Mouse (Mus musculus) CD4-positive, CD25-positive, alpha-beta regulatory T cell, adult 2 months (primary cell): Measurements from ENCODE around the gene Lyrm1.

Source experiments
- DNase-seq: peaks from one replicate; pipeline ENCODE4 v3.0.0-alpha.2; 2012; ENCODE audit warnings: low read depth, low spot score

The Lyrm1 gene

DNA sequence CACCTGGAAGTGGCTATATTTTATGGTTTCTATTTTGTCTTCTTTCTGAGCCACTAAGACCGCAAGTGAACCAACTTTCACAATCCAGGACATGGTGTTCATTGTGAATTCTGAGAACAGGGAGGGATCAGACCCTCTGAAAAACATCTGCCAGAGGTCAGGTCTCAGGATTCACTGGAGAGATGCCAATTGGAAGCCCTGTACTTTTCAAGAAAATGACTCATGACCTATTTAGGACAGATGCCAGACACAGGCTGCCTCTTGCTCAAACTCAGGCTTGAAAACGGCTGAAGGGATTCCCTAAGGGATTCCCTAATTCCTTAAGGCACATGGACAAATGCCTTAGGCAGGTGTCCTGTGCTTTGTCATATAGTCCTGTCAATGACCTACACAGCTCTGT lies 65.4 kb downstream of the Lyrm1 start:
- DNase-seq: no peak

GRCm38 (mm10) chr7:119965205-119965604 lies 69.5 kb downstream of the Lyrm1 start:
- no peak for DNase-seq

GRCm38 (mm10) chr7:119965651-119966395 lies 70.2 kb downstream of the Lyrm1 start:
- DNase-seq: no peak

- no peak for DNase-seq
Measured at GRCm38 (mm10) chr7:119969320-119969719, 73.7 kb downstream of the Lyrm1 start.

DNA sequence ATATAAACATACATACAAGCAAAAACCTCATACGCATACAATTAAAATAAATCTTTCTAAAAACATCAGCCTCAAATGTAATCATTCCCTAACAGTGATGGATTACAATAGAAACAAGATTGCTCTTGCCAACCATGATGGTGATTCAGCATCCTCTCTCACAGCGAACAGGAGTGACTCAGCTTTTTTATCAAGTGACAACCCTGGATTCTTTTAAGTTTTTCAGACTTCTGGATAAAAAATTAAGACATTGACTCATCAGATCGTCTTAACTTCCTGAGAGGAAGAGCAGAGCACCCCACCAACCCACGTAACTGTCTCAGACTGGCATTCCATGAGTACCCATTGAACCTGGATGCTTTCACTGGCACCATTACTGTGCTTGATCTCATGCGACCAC lies 78.6 kb downstream of the Lyrm1 start:
- DNase-seq: no peak

GRCm38 (mm10) chr7:119976256-119976655 lies 80.6 kb downstream of the Lyrm1 start:
- no peak for DNase-seq

DNA sequence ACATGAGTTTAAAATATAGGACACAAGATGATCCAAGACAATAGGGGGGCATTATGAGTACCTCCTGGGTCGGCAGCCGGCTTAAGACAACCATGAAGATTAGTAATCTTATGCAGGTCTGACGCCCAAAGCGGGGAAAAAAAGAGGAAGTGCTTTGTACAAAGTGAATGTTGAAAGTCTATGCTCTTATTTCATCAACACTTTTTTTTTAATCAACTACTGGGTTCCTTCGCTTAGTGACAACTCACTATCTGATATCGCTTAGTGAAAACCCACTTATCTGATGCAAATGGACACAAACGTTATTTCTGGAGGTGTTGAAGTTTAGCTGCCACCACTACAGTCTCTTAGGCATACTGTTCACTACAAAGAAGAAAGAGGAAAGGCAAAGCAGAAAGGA lies 81.9 kb downstream of the Lyrm1 start:
- DNase-seq: no peak

DNA sequence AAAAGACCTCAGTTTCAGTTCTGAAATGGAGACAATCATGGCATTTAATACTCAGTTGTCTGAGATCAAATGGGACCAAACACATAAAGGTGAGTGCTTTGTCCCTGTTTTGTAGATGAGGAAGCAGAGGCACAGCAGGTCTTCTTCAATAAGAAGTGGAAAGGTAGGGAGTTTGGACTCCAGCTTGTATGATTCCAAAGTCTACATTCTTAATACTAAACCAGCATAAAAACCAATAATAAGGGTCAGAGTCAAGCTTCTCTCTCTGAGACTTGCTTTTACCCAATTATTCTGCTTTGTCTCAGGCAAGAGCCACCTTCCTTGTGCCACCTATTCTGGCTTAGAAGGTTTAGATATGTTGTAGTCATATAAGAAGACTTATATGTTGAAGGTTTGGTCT lies 82.9 kb downstream of the Lyrm1 start:
- no peak for DNase-seq

GRCm38 (mm10) chr7:119980170-119980569 lies 84.5 kb downstream of the Lyrm1 start:
- no peak for DNase-seq

- DNase-seq: no peak
Measured at GRCm38 (mm10) chr7:119985279-119985912, 89.7 kb downstream of the Lyrm1 start.

DNA sequence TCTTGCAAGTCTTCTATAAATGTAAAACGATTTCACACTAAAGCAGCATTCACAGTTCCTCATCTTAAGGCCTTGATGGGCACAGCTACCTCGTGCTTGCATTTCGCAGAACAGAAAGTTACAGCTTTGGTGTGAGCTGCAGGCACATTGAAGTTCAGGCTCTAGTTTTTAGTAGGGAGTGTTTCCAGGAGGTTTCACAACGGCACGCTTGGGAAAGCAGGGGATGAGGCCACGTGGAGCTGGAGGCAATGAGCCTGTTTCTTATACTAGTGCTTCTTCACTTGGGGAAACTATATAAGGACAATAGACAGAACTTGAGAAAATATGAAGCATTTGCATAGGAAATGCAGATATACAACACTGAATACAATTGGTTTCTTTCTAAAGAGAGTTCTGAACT lies 101.4 kb downstream of the Lyrm1 start:
- no peak for DNase-seq
